Mouse (Mus musculus): Measurements from ENCODE around the gene Eif3l.

GRCm38 (mm10) chr15:79101531-79101930 lies 26.6 kb downstream of the Eif3l start:
- TF ChIP-seq EP300 (IDR thresholded peaks at IDR 0.05) (no peak), CTCF (IDR thresholded peaks at IDR 0.05) (no peak)

Measured in lung, postnatal 0 days (tissue).